Mouse (Mus musculus): ENCODE results near the gene Slc38a3.

Slc38a3 gene

DNA sequence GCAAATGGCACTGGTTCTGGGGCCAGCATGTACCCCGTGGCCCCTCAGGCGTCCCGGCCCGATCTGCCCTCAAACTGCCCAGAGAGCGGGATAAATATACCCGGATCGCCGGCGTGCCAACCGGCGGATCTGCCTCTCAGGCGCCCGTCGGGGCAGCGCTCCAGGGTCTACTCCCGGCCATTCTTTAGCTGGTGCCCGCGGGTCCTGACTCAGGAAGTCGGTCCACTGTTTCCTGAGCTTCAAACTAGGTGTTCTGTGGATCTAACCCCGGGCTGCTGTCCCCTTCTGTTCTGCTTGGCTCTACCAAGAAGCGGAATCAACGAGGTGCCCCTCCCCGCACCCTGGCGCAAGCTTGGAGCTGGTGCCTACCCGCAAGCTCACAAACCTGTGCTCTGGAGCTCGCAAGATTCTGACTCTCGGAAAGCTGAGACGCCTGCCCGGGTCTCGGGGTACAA lies 2.6 kb downstream of the Slc38a3 start:
- no peak for DNase-seq (ENCODE audit: low read depth)

DNA sequence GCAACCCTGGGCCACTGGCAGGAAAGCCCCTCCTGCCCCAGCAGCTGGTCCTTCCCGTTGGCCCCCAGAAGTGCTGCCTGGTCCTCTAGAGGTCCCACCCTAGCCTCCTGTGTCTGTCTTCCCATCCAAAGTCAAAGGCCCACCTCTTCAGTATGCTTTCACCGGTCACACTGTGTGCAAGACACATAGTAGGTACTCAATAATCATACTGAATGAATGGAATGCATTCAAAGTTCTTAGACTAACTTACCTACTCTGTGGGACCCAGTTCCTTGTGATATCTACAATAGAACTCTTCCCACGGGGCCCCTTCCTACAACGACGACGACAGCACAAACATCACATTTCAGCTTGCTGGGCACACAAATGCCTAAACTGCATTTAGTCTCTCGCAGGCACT lies 4.0 kb downstream of the Slc38a3 start:
- DNase-seq (ENCODE audit: low read depth), result no peak

DNA sequence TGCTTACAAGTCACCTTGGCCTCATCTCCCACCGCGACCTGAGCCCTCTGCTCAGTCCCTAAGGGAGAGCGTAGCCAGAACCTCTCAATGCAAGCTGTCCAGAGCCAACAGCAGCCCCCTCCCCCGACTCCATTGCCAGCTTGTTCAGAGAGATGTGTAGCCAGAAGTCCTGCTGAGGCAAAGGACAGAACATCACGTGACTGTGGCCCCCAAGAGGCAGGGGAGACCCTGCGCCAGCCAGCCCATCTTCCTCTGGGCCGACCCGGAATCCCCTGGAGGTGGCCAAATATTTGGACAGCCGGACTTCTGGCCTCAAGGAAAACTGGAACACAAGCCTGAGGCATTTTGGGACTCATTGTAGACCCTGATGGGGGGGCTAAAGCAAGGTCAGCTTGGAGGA lies 5.8 kb downstream of the Slc38a3 start:
- no peak for DNase-seq (ENCODE audit: low read depth)

DNA sequence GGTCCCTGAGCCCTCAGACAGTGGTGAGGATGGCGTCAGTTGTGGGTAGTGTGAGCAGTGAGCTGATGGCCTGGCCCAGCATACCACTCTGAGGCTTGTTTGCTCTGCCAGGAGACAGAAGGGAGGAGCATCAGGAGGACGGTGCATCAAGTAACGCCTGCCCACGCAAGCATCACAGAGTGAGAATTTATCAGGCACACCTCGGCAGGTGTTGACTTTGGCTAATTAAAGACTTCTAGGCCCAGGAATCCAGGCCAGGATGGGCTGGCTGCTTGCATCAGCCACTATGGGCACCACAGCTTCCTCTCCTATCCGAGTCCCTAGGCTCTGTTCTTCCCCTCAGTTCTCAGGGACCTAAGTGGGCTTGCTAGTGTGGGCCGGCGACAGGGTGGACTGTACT lies 7.0 kb downstream of the Slc38a3 start:
- DNase-seq (ENCODE audit: low read depth), result no peak

DNA sequence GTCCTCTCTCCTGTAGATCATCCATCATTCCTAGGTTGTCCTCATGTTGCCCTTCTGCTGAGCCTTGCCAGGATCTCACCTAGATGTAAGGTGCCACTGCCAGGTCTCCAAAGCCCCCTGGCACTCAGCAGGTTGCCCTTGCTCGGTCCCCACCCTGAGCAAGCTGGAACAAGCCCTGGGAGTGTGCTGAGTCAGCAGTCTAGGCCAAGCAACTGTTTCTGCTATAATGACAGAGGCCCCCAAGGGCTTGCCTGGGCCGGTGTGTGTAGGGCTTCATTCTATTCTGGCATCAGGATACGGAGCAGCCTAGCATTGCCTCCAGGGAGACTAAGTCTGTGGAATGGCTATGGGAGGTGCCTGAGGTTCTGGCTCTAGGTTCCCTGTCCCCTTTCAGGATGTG lies 8.6 kb downstream of the Slc38a3 start:
- DNase-seq (ENCODE audit: low read depth), result no peak

DNA sequence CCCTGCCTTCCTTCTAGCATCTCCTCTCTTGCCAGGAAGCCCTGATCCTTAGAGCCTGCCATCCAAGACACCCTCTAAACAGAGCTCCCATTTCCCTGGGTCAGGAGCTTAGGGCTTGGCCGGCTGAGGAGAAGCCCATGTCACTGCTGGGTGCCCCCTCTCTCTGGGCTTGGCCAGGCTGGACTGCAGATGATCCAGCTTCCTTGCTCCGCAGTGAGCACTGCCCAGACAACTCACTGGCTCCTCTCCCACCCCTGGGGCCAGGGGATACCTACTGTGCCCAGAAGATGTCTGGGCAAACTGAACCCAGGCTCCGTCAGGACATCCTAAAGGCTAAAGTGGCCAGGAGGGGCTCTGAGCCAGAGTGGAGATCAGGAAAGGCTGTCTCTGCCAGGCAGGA lies 9.4 kb downstream of the Slc38a3 start:
- DNase-seq (ENCODE audit: low read depth), result no peak

DNA sequence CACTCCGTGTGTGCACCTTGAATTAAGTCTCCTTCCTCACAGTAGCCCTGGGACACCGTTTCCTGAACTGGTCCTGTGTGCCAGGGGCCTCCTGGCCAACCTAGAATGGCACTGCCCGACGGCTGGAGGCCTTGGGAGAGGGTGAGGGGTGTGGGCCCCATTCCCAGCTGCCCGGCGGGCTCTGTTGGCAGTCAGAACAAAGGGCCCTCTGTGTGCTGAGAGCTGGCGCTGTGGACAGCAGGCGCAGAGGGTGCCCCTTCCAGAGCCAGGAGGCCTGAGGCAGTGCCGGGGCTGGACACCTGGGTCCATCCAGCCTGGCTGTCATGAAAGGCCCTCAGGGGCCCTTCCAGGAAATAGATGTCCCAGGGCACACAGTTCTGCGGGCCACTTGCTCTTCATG lies 9.8 kb downstream of the Slc38a3 start:
- DNase-seq (ENCODE audit: low read depth), result no peak

DNA sequence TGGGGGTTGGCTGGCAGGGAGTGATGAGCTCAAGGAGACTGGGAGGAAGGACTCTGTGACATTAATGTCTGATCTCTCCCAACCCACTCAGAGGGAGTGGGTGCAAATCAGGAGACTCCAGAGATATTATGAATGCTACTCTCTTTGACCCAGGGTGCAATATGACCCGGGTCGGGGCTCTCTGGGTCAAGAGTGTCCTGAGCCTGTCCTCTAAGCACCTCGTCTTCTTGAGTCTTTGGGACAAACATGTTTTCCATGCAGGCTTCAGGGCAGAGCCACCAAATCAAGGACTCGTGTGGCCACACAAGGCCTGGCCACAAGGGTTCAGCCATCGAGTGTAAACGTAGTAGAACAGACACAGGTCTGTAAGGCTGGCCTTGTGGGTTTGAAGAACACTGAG lies 11.2 kb downstream of the Slc38a3 start:
- no peak for DNase-seq (ENCODE audit: low read depth)

DNA sequence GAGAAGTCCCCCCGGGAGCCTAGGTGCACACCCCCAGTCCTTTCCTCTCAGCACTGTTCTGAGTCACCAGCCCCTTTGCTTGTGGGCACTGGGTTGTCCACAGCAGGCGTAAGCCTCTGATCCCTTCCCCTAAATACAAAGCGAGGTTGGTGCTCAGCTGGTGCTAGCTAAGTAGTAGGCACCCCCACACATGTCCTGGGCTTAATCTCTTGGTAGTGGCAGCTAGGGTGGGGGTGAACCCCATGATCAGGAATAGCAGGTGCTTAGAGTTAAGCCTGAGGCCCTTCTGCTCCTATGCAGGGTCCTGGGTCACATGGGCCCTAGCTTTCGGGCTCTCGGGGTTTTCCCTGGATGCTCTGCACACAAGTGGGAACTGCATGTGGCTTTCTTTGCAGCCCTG lies 12.2 kb downstream of the Slc38a3 start:
- no peak for DNase-seq (ENCODE audit: low read depth)

DNA sequence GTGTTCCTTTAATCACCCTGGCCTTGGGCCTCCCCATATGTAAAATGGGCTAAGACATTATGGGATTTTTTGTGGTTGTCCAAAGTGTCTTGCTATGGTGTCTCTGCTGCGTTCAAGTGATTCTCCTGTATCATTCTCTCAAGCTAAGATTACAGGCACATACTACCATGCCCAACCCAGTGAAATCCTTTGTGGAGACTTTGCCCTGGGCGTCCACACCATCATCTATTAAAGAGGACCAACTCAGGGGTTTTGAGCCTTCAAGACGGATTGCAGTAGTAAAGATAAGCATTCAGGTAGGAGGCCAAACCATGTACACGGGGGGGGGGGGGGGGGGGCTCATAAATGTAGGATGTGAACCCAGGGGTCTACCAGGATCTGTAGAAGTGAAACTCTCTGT lies 14.7 kb downstream of the Slc38a3 start:
- no peak for DNase-seq (ENCODE audit: low read depth)

DNA sequence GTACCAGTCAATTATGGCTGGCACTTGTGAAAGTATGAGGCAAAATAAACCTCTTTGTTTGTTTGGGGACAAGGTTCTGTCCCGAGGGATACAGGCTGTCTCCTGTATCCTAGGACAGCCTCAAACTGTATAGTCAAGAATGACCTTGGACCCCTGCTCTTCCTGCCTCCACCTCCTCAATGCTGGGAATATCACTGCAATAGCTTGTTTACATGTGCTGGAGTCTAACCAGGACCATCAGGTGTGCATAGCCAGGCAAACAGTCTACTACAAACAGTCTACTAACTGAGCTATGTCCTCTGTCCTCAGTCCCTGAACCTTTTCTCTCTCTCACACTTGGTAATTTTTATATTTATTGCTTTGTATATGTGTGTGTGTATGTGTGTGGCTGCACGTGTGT lies 15.9 kb downstream of the Slc38a3 start:
- DNase-seq (ENCODE audit: low read depth), result no peak

DNA sequence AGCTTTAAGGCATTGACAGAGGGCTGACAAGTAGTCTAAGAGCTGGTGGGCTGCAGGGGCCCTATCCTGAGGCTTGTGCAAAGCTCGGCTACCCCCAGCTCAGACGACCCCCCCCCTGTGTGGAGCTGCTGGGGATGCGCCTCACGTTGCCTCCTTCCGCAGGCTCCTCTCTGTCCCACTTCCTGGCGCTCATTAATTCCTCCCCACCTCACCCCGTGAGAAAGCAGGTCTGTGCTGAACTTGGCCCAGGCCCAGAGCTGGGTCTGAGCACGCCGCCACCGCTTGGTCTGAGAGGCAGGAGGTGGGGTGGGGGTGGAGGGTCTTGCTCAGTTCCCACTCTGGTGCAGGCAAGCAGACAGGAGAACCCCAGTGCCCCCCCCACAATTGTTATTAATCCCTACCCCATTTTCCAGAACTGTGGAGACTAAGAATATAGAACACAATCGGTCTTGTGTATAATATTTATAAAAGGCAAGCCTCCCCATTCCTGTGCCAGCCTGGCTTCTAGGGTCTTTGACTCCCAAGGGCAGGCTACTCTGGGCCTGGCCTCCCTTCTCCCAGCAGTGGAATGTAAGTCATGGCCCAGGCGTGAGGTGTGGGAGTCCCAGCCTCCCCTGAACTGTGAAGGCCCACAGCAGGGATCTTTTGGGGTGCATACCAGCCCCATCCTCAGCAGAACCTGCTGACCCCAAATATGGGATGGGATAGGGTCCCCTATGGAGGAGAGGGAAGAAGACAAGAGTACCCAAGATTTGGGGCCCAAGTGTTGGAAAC lies 18.4 kb downstream of the Slc38a3 start:
- DNase-seq (ENCODE audit: low read depth), result no peak

DNA sequence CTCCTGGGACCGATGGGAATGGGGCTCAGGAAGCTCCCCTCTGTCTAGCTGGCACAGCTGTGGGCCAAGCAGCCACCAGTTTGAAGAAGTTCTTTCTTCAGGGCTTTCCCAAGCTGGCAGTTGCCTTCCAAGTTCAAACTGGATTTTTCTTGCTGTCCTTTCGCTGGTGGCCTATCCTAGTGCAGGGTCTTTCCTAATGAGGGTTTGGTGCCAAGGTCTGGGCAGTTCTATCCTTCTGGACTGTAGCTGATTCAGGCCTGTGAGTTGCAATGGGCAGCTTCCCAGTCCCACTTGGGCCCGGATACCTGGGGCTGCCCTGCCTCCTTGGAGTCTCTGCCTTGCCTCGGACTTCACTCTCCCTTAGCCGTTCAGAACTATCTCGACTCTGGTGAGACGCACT lies 19.1 kb downstream of the Slc38a3 start:
- no peak for DNase-seq (ENCODE audit: low read depth)

DNA sequence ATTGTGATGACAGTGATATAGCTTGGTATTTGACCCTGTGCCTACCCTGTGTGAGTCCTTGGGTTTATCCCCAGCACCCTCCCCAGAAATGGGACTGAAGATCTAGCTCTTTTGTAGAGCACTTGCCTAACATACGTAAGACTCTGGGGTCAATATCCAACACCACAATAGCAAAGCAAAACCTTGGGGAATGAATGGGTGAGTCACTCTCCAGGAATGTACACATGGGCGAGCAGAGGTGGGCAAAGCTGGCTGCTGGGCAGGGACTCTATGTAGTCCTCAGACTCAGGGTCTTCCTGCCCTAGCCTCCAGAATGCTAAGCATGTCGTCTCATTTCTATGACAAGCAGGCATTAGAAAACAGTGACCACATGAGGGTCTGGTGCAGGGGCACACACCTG lies 20.6 kb downstream of the Slc38a3 start:
- no peak for DNase-seq (ENCODE audit: low read depth)

DNA sequence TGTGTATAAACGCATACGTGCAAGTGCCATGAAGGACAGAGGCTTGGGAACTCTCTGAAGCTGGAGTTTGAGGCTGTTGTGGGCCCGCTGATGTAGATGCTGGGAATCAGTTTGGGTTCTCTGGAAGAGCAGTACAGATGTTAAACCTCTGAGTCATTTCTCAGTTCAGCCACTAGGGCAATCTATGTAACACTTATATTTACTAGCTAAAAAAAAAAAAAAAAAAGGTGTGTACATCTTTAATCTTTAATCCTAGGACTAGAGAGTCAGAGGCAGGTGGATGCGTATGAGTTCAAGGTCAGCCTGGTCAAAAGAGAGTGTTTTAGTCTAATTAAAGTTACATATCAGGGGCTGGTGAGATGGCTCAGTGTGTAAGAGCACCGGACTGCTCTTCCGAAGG lies 22.4 kb downstream of the Slc38a3 start:
- no peak for DNase-seq (ENCODE audit: low read depth)

DNA sequence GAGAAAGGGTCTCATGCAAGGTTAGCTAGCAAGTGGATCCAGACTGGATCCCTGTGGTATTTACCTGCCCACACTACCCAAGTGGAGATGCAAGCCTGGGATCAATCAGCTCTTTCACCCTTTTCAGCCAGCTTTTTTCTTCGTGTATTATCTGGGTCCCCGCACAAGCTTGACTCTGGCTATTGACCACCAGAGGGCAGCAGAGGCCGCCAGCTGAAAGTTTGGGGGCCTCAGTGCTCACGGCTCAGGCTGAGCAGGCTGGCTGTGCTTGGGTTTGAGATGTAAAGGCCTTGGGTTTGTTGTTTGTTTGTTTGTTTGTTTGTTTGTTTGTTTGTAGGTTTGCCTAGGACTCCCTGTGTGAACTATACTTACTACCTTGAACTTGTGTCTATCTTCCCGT lies 23.8 kb downstream of the Slc38a3 start:
- DNase-seq (ENCODE audit: low read depth), result peak; percentile 86

DNA sequence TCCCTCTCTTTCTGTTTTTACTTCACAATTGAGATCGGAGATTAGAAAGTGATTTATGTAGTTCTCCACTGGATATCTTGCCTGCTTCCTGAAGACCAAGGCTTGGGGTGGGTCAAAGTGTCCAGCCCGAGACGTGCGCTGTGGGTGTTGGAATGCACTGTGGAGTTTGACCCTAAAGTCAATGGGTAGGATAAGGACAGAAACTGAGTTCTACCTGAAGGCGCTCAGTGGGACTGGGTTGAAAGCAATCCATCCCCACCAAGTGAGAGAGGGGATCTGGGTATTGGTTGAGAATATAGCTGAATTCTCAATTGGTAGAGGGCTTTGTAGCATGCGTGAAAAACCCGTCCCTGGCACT lies 24.2 kb downstream of the Slc38a3 start:
- DNase-seq (ENCODE audit: low read depth), result no peak

DNA sequence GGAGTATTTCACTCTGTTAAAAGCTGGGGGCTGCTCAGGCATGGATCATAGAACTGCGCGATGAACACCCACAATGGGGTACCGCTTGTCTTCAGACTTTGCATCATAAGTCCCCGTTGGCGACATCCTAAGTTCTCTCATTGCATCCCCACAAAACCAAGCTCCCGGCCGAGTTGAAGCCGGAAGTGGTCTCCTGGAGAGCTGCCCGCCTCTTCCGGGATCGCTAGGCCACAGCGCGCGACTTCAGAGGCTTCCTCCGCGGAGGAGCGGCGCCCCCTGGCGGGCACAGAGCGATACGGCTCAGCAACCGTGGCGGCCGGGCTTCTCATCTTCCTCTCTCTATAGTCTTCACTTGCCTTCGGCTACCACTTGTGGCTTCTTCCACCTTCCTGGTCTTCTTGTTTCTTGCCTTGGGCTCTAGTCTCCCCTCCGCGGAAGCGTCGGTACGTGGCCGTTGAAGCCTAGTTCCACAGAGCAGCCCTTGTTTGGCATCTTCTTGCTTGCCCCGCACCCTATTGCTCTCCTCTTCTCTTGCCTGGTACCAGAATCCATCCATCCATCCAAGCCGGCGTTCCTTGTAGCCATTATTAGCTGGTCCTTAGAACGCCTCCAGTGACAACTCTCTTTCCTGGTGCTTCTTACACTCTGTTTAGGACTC lies 24.7 kb downstream of the Slc38a3 start:
- DNase-seq (ENCODE audit: low read depth), result peak; percentile 85

DNA sequence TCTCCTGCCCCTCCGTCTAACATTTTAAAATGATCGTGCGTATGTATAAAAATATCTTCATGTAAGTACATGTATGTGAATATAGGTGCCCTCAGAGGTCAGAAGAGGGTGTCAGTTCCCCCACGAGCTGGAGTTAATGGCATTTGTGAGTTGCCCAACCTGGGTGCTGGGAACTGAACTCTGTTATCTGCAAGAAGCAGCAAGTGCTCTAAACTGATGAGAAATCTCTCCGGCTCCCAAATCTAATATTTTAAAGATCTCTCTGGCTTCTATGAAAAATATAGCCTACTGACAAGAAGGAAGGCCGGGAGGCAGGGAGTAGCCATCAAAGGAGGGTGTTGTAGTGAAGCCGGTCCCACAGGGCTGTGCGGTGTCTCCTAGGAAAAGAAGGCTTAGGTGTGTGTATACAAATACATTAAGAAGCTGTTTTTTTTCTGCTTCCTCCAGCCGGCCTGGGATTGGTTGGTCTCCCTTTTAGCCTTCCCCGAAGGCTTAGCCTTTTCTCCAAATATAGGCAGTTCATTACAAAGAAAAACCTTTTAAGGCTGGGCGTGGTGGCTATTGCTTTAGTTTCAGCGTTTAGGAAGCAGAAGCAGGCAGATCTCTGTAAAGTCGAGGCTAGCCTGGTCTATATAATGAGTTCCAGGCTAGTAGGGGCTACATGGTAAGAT lies 25.7 kb downstream of the Slc38a3 start:
- no peak for DNase-seq (ENCODE audit: low read depth)

DNA sequence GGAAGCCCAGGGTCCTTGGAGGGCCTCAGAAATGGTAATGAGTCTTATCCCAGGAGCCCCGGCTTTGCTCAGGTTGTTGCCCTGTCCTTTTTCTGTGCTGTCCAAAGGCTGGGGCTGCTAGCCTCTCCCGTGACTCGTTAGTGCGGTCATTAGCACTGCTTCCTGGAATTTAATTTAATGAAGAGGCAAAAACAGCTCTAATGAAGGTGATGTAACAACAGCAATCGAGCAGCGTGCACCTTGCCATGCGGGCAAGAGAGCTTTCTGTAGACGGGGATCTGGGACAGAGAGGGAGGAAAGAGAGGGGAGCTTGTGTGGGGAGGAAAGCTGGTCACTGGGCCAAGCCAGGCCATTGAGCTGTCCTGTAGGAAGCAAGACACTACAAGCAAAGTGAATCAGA lies 27.7 kb downstream of the Slc38a3 start:
- DNase-seq (ENCODE audit: low read depth), result no peak

DNA sequence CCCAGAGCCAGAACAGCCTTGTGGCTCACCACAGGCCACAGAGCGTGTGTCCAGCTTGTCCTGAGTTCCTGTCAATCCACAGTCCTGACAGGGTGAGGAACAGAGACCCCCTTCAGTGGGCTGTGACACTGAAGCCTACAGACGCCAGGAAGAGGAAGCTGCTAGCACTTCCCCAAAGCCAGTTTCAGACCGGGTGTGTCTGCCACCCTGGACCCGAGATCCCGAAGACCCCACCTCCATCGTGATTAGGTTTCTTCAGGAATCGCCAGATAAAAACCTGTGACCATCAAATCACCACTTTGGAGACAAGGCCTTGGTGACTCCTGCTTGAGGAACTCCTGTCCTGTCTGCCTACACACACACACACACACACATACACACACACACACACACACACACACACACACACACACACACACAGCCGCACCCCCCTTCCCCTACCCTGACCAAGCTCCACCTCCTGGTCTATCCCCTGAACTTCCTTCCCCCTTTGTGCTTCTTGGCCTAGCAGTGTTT lies 29.0 kb downstream of the Slc38a3 start:
- DNase-seq (ENCODE audit: low read depth), result no peak

DNA sequence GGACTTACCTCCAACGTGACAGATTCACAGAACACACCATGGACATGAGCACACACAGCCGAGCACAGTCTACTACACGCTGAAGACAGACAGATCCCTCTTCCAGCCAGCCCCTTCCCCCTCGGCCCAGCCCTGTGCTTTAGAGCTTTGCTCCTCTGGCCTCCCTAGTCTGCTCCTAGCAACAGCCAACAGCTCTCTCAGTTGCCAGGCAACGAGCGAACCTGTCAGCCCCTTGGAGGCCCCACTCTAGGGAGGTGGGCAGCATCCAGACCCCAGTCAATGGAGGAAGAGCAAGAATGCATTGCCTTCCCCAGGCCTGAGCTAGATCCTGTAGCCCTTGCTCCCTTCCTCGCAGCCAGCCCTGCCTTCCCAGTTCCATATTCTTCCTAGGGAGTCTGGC lies 32.3 kb downstream of the Slc38a3 start:
- no peak for DNase-seq (ENCODE audit: low read depth)

Data from c-Kit-positive CD71-positive TER-119-negative erythroid progenitor cells, embryonic 14.5 days (primary cell).